Mouse (Mus musculus): Measurements from ENCODE around the gene Tnip1. TPM values are rescaled to one million over a fixed set of nuclear protein-coding genes. Genes with fewer than 3 reads are reported as not detected.

Gene Tnip1
- polyA plus RNA-seq, 1 experiment, result 20.6 TPM

DNA sequence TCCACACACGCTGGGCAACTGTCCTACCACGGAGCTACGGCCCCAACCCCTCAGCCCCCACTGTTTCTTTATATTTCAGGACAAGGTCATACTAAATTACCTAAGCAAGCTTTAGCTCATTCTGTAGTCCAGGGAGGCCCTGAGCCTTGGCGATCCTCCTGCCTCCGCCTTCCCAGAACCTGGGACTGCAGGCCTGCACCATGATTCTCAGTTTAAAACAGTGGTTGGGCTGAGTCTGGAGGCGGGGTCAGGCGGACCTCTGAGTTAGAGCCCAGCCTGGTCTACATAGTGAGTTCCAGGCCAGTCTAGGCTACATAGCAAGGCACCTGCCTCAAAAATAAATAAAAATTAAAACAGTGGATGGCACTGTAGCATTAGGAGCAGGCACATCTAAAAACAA lies 40.9 kb downstream of the Tnip1 start:
- Histone ChIP-seq H3K27me3 (replicated peaks; ENCODE audit: control insufficient read depth, insufficient read depth, low read length) (no peaks in the 10 kb centered on the region), H3K36me3 (ENCODE audit: control insufficient read depth, insufficient read depth, low read length) (peaks cover 5% of the 10 kb centered on the region; the same call in 1 of the 2 replicates), H3K27ac (ENCODE audit: insufficient read depth, low read depth, low read length) (peak overlapping the region; percentile 37), H3K4me1 (ENCODE audit: control insufficient read depth, insufficient read depth, low read length) (peaks cover 17% of the 10 kb centered on the region), H3K4me3 (ENCODE audit: insufficient read depth, low read depth, low read length) (no peak overlapping the region)
- TF ChIP-seq CTCF (conservative IDR thresholded peaks at IDR 0.05; ENCODE audit: insufficient read depth, insufficient read length, low read depth, low read length) (no peak), POLR2A (IDR thresholded peaks at IDR 0.05; ENCODE audit: low read depth, low read length) (no peak)
- 60% methylated on average over 7 of the region's 7 CpGs for WGBS
- peak; percentile 45 for DNase-seq

- peak; percentile 29 for DNase-seq
- Histone ChIP-seq H3K4me3 (ENCODE audit: insufficient read depth, low read depth, low read length) (no peak overlapping the region), H3K27ac (ENCODE audit: insufficient read depth, low read depth, low read length) (peak overlapping the region; percentile 37), H3K27me3 (replicated peaks; ENCODE audit: control insufficient read depth, insufficient read depth, low read length) (no peaks in the 10 kb centered on the region), H3K4me1 (ENCODE audit: control insufficient read depth, insufficient read depth, low read length) (peaks cover 17% of the 10 kb centered on the region), H3K36me3 (ENCODE audit: control insufficient read depth, insufficient read depth, low read length) (peaks cover 7% of the 10 kb centered on the region; the same call in 1 of the 2 replicates)
- TF ChIP-seq CTCF (conservative IDR thresholded peaks at IDR 0.05; ENCODE audit: insufficient read depth, insufficient read length, low read depth, low read length), result no peak
- no peak for TF ChIP-seq POLR2A (IDR thresholded peaks at IDR 0.05; ENCODE audit: low read depth, low read length)
- WGBS, result 57% methylated on average over 6 of the region's 6 CpGs
Observed at GRCm38 (mm10) chr11:54920973-54921580, 41.6 kb downstream of the Tnip1 start.

DNA sequence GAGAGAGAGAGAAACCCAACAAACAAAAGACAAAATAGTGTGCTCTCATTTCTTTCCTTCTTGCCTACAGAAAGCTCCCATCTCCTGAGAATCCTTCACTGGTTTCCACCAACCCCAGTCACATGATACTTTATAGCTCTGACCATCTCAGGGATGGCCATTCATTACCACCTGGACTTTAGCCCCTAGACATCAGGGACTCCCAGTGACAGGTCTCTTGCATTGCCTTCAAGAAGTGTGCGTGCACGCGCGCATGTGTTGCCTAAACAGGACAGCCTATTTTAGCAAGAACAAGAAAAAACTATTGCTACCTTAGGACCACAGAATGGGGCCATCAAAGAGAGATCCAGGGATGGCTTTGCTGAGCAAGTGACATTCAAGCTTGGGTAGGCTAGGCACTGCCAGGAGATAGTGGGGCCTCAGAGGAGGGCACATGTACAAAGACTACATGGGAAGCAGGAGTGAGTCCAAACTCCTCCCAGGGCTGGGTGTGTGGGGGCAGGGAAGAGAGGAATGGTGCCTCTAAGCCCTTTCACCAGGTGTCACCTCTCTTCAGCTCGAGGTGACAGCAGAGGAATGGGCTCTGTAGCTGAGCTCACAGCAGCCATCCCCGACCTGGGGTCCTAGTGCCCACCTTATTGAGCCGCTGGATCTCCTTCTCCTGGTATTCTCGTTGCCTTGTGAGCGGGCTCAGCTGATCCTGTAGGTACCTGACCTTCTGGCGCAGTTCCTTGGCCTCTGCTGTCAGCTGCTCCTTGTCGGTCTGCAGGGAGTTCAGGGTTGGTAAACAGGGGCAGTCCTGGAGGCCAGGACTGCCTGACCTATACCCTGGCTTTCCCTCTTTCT lies 42.4 kb downstream of the Tnip1 start:
- Histone ChIP-seq H3K27ac (ENCODE audit: insufficient read depth, low read depth, low read length) (peak overlapping the region; percentile 37), H3K36me3 (ENCODE audit: control insufficient read depth, insufficient read depth, low read length) (peaks cover 7% of the 10 kb centered on the region; the same call in 1 of the 2 replicates), H3K4me3 (ENCODE audit: insufficient read depth, low read depth, low read length) (no peak overlapping the region), H3K27me3 (replicated peaks; ENCODE audit: control insufficient read depth, insufficient read depth, low read length) (no peaks in the 10 kb centered on the region), H3K4me1 (ENCODE audit: control insufficient read depth, insufficient read depth, low read length) (peaks cover 17% of the 10 kb centered on the region)
- TF ChIP-seq CTCF (conservative IDR thresholded peaks at IDR 0.05; ENCODE audit: insufficient read depth, insufficient read length, low read depth, low read length), result no peak
- WGBS, result 59% methylated on average over 11 of the region's 11 CpGs
- DNase-seq, result peak; percentile 78

DNA sequence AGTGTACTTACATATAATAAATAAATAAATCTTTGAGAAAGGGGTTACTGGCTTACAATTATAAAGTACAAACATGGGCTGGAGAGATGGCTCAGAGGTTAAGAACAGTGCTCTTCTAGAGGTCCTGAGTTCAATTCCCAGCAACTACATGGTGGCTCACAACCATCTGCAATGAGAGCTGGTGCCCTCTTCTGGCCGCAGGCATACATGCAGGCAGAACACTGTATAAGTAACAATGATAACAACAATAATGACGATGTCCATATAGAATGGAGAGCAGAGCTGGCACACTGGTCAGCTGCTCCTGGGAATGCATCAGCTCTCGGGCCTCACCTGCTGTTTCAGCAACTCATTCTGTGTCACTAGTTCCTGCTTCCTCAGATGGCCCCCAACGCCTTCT lies 44.4 kb downstream of the Tnip1 start:
- Histone ChIP-seq H3K27me3 (replicated peaks; ENCODE audit: control insufficient read depth, insufficient read depth, low read length) (no peaks in the 10 kb centered on the region), H3K36me3 (ENCODE audit: control insufficient read depth, insufficient read depth, low read length) (peaks cover 7% of the 10 kb centered on the region; the same call in 1 of the 2 replicates), H3K27ac (ENCODE audit: insufficient read depth, low read depth, low read length) (no peak overlapping the region), H3K4me1 (ENCODE audit: control insufficient read depth, insufficient read depth, low read length) (peaks cover 22% of the 10 kb centered on the region), H3K4me3 (ENCODE audit: insufficient read depth, low read depth, low read length) (no peak overlapping the region)
- 96% methylated on average over 4 of the region's 4 CpGs for WGBS
- DNase-seq, result no peak
- TF ChIP-seq POLR2A (IDR thresholded peaks at IDR 0.05; ENCODE audit: low read depth, low read length) (no peak), CTCF (conservative IDR thresholded peaks at IDR 0.05; ENCODE audit: insufficient read depth, insufficient read length, low read depth, low read length) (peak; percentile 45)

- 72% methylated on average over 7 of the region's 7 CpGs for WGBS
- Histone ChIP-seq H3K36me3 (ENCODE audit: control insufficient read depth, insufficient read depth, low read length) (peaks cover 7% of the 10 kb centered on the region; the same call in 1 of the 2 replicates), H3K27me3 (replicated peaks; ENCODE audit: control insufficient read depth, insufficient read depth, low read length) (no peaks in the 10 kb centered on the region), H3K27ac (ENCODE audit: insufficient read depth, low read depth, low read length) (no peak overlapping the region), H3K4me1 (ENCODE audit: control insufficient read depth, insufficient read depth, low read length) (peaks cover 22% of the 10 kb centered on the region), H3K4me3 (ENCODE audit: insufficient read depth, low read depth, low read length) (no peak overlapping the region)
- DNase-seq, result no peak
- TF ChIP-seq POLR2A (IDR thresholded peaks at IDR 0.05; ENCODE audit: low read depth, low read length) (no peak), CTCF (conservative IDR thresholded peaks at IDR 0.05; ENCODE audit: insufficient read depth, insufficient read length, low read depth, low read length) (no peak)
Observed at GRCm38 (mm10) chr11:54917461-54917860, 45.3 kb downstream of the Tnip1 start.

GRCm38 (mm10) chr11:54913841-54914240 lies 48.9 kb downstream of the Tnip1 start:
- WGBS, result 66% methylated on average over 5 of the region's 5 CpGs
- no peak for DNase-seq
- Histone ChIP-seq H3K4me3 (ENCODE audit: insufficient read depth, low read depth, low read length) (no peak overlapping the region), H3K36me3 (ENCODE audit: control insufficient read depth, insufficient read depth, low read length) (peaks cover 17% of the 10 kb centered on the region; the same call in 1 of the 2 replicates), H3K4me1 (ENCODE audit: control insufficient read depth, insufficient read depth, low read length) (peaks cover 5% of the 10 kb centered on the region; the same call in 1 of the 2 replicates), H3K27ac (ENCODE audit: insufficient read depth, low read depth, low read length) (no peak overlapping the region), H3K27me3 (replicated peaks; ENCODE audit: control insufficient read depth, insufficient read depth, low read length) (no peaks in the 10 kb centered on the region)
- no peak for TF ChIP-seq POLR2A (IDR thresholded peaks at IDR 0.05; ENCODE audit: low read depth, low read length)
- TF ChIP-seq CTCF (conservative IDR thresholded peaks at IDR 0.05; ENCODE audit: insufficient read depth, insufficient read length, low read depth, low read length), result no peak
